Mouse (Mus musculus) midbrain, embryonic 13.5 days (tissue): ENCODE data around the gene Scgb1c1. TPM values are rescaled to one million over a fixed set of nuclear protein-coding genes. Genes with fewer than 3 reads are reported as not detected.

ENCODE experiments used
- ATAC-seq: fragments of 200-750 bp; cut with Nextera tagmentation; 2 replicates; pipeline ENCODE4 v1.8.0; 2017; ENCODE audit warnings: mild to moderate bottlenecking, moderate TSS enrichment, moderate library complexity
- H3K27ac ChIP-seq: fragments of 300-500 bp; sonication (generic); 2 replicates; pipeline ENCODE4 v1.5.1; 2015; ENCODE audit warnings: inconsistent platforms, mild to moderate bottlenecking, moderate library complexity
- H3K27me3 ChIP-seq: fragments of 300-500 bp; sonication (generic); 2 replicates; pipeline ENCODE4 v1.6.1; 2015; ENCODE audit warnings: mild to moderate bottlenecking, inconsistent platforms
- H3K36me3 ChIP-seq: fragments of 300-500 bp; sonication (generic); 2 replicates; pipeline ENCODE4 v1.6.1; 2015; ENCODE audit warnings: mild to moderate bottlenecking, inconsistent platforms
- H3K4me1 ChIP-seq: fragments of 300-500 bp; sonication (generic); replicated peaks from 2 replicates; pipeline ENCODE4 v1.6.1; 2015; ENCODE audit warnings: inconsistent platforms
- H3K4me2 ChIP-seq: fragments of 300-500 bp; sonication (generic); replicated peaks from 2 replicates; pipeline ENCODE4 v1.6.1; 2015; ENCODE audit warnings: moderate library complexity, mild to moderate bottlenecking, inconsistent platforms
- H3K4me3 ChIP-seq: fragments of 300-500 bp; sonication (generic); replicated peaks from 2 replicates; pipeline ENCODE4 v1.5.1; 2015; ENCODE audit warnings: mild to moderate bottlenecking, inconsistent platforms
- H3K9ac ChIP-seq: fragments of 300-500 bp; sonication (generic); replicated peaks from 2 replicates; pipeline ENCODE4 v1.6.1; 2015; ENCODE audit warnings: mild to moderate bottlenecking, inconsistent platforms
- H3K9me3 ChIP-seq: fragments of 300-500 bp; sonication (generic); 2 replicates; pipeline ENCODE4 v1.6.1; 2016; ENCODE audit warnings: mild to moderate bottlenecking, inconsistent platforms
- WGBS: fragments of 180-500 bp; shearing (Covaris S2); methylation state at CpG from one replicate; pipeline ENCODE4 v1.1.7; 2015; 5-methylcytosine and 5-hydroxymethylcytosine counted together
- polyA plus RNA-seq: library from polyadenylated mRNA; unstranded; fragments of >200 nt; fragmentation: Nextera tagmentation; extraction: Ambion mirVana; gene quantifications from 2 replicates; pipeline ENCODE4 v1.2.1, GENCODE M21; 2015

Gene Scgb1c1
- not detected in 2 replicates for polyA plus RNA-seq

GRCm38 (mm10) chr7:140844905-140845665 is at the start of gene Scgb1c1:
Gene Scgb1c1 (plus strand): TSS chr7:140845547.
- Histone ChIP-seq H3K27me3 (peaks cover 37% of the 10 kb centered on the region), H3K4me1 (no peaks in the 10 kb centered on the region), H3K27ac (no peak within 1 kb of the TSS), H3K4me2 (no peak within 1 kb of the TSS), H3K4me3 (no peak within 1 kb of the TSS), H3K36me3 (no peaks in the 10 kb centered on the region), H3K9me3 (no peaks in the 10 kb centered on the region), H3K9ac (0 out of 2 replicates have a peak within 1 kb of the TSS, but pooled peaks have one; percentile 3)
- 34% methylated on average over 14 of the region's 14 CpGs for WGBS
- ATAC-seq = peak; percentile 92

GRCm38 (mm10) chr7:140797619-140798018 is 47.7 kb upstream of the Scgb1c1 start:
- Histone ChIP-seq H3K9me3 (no peaks in the 10 kb centered on the region), H3K9ac (no peak overlapping the region), H3K4me3 (no peak overlapping the region), H3K27me3 (no peaks in the 10 kb centered on the region), H3K4me2 (no peak overlapping the region), H3K27ac (no peak overlapping the region), H3K4me1 (no peaks in the 10 kb centered on the region), H3K36me3 (no peaks in the 10 kb centered on the region)
- WGBS = 93% methylated on average over 3 of the region's 3 CpGs
- ATAC-seq = no peak

GRCm38 (mm10) chr7:140798212-140798611 is 47.1 kb upstream of the Scgb1c1 start:
- ATAC-seq = no peak
- no peaks in the 10 kb centered on the region for H3K9me3 ChIP-seq
- no peak overlapping the region for H3K9ac ChIP-seq
- H3K4me3 ChIP-seq = no peak overlapping the region
- H3K27ac ChIP-seq = no peak overlapping the region
- no peak overlapping the region for H3K4me2 ChIP-seq
- no peaks in the 10 kb centered on the region for H3K36me3 ChIP-seq
- H3K27me3 ChIP-seq = no peaks in the 10 kb centered on the region
- no peaks in the 10 kb centered on the region for H3K4me1 ChIP-seq
- WGBS = 67% methylated on average over 2 of the region's 2 CpGs

- ATAC-seq = no peak
- Histone ChIP-seq H3K27me3 (no peaks in the 10 kb centered on the region), H3K4me1 (no peaks in the 10 kb centered on the region), H3K27ac (no peak overlapping the region), H3K36me3 (peaks cover 8% of the 10 kb centered on the region; the same call in 1 of the 2 replicates), H3K4me3 (no peak overlapping the region), H3K9me3 (no peaks in the 10 kb centered on the region), H3K4me2 (no peak overlapping the region), H3K9ac (no peak overlapping the region)
- WGBS = 76% methylated on average over 6 of the region's 6 CpGs
These were observed 42.7 kb upstream of the Scgb1c1 start for GRCm38 (mm10) chr7:140802629-140803028.

- peaks cover 12% of the 10 kb centered on the region for H3K36me3 ChIP-seq
- no peak for ATAC-seq
- no peak overlapping the region for H3K4me3 ChIP-seq
- no peaks in the 10 kb centered on the region for H3K4me1 ChIP-seq
- no peak overlapping the region for H3K27ac ChIP-seq
- no peak overlapping the region for H3K4me2 ChIP-seq
- no peaks in the 10 kb centered on the region for H3K27me3 ChIP-seq
- 9% methylated on average over 1 of the region's 1 CpGs for WGBS
- no peaks in the 10 kb centered on the region for H3K9me3 ChIP-seq
- H3K9ac ChIP-seq = no peak overlapping the region
These were observed 39.6 kb upstream of the Scgb1c1 start for GRCm38 (mm10) chr7:140805704-140806103.

- ATAC-seq = no peak
- Histone ChIP-seq H3K9ac (no peak overlapping the region), H3K4me1 (no peaks in the 10 kb centered on the region), H3K27me3 (no peaks in the 10 kb centered on the region), H3K36me3 (peaks cover 38% of the 10 kb centered on the region), H3K9me3 (no peaks in the 10 kb centered on the region), H3K4me3 (no peak overlapping the region), H3K27ac (no peak overlapping the region), H3K4me2 (no peak overlapping the region)
- 93% methylated on average over 6 of the region's 6 CpGs for WGBS
These were observed 34.9 kb upstream of the Scgb1c1 start for GRCm38 (mm10) chr7:140810496-140810895.

- 77% methylated on average over 13 of the region's 13 CpGs for WGBS
- Histone ChIP-seq H3K9me3 (no peaks in the 10 kb centered on the region), H3K4me1 (no peaks in the 10 kb centered on the region), H3K4me2 (no peak overlapping the region), H3K4me3 (no peak overlapping the region), H3K9ac (no peak overlapping the region), H3K27me3 (no peaks in the 10 kb centered on the region), H3K27ac (no peak overlapping the region), H3K36me3 (peaks cover 36% of the 10 kb centered on the region)
- no peak for ATAC-seq
These were observed 33.6 kb upstream of the Scgb1c1 start for GRCm38 (mm10) chr7:140811714-140812113.

GRCm38 (mm10) chr7:140812850-140813249 is 32.5 kb upstream of the Scgb1c1 start:
- Histone ChIP-seq H3K9me3 (no peaks in the 10 kb centered on the region), H3K9ac (no peak overlapping the region), H3K4me3 (no peak overlapping the region), H3K4me2 (no peak overlapping the region), H3K4me1 (0 out of 2 replicates have a peak, but pooled peaks cover 3% of the 10 kb centered on the region), H3K27me3 (no peaks in the 10 kb centered on the region), H3K36me3 (peaks cover 35% of the 10 kb centered on the region), H3K27ac (no peak overlapping the region)
- WGBS = 93% methylated on average over 12 of the region's 12 CpGs
- no peak for ATAC-seq

- peaks cover 20% of the 10 kb centered on the region; the same call in 1 of the 2 replicates for H3K4me1 ChIP-seq
- no peaks in the 10 kb centered on the region for H3K27me3 ChIP-seq
- H3K36me3 ChIP-seq = 0 out of 2 replicates have a peak, but pooled peaks cover 9% of the 10 kb centered on the region
- H3K9me3 ChIP-seq = no peaks in the 10 kb centered on the region
- no peak for ATAC-seq
- H3K4me3 ChIP-seq = no peak overlapping the region
- peak overlapping the region; percentile 37 for H3K4me2 ChIP-seq
- H3K9ac ChIP-seq = no peak overlapping the region
- no peak overlapping the region for H3K27ac ChIP-seq
- WGBS = 66% methylated on average over 4 of the region's 4 CpGs
These were observed 25.2 kb upstream of the Scgb1c1 start for GRCm38 (mm10) chr7:140820173-140820572.

GRCm38 (mm10) chr7:140821305-140821652 is 24.1 kb upstream of the Scgb1c1 start:
- Histone ChIP-seq H3K4me1 (peaks cover 20% of the 10 kb centered on the region; the same call in 1 of the 2 replicates), H3K4me2 (peak overlapping the region; percentile 70), H3K9ac (peak overlapping the region; percentile 82), H3K27me3 (no peaks in the 10 kb centered on the region), H3K27ac (peak overlapping the region; percentile 90), H3K4me3 (peak overlapping the region; percentile 66), H3K9me3 (no peaks in the 10 kb centered on the region), H3K36me3 (0 out of 2 replicates have a peak, but pooled peaks cover 9% of the 10 kb centered on the region)
- WGBS = 46% methylated on average over 5 of the region's 5 CpGs
- ATAC-seq = peak; percentile 71

GRCm38 (mm10) chr7:140821653-140822329 is 23.6 kb upstream of the Scgb1c1 start, which contains the start of gene Zfp941:
Gene Zfp941 (minus strand): TSS chr7:140822178.
- WGBS = 1% methylated on average over 21 of the region's 21 CpGs
- Histone ChIP-seq H3K4me1 (peaks cover 19% of the 10 kb centered on the region; the same call in 1 of the 2 replicates), H3K27me3 (no peaks in the 10 kb centered on the region), H3K36me3 (0 out of 2 replicates have a peak, but pooled peaks cover 9% of the 10 kb centered on the region), H3K4me3 (peak within 1 kb of the TSS; percentile 66), H3K9ac (peak within 1 kb of the TSS; percentile 82), H3K4me2 (peak within 1 kb of the TSS; percentile 70), H3K9me3 (no peaks in the 10 kb centered on the region), H3K27ac (peak within 1 kb of the TSS; percentile 90)
- ATAC-seq = peak; percentile 94

- Histone ChIP-seq H3K4me3 (no peak overlapping the region), H3K27me3 (no peaks in the 10 kb centered on the region), H3K9me3 (no peaks in the 10 kb centered on the region), H3K9ac (no peak overlapping the region), H3K4me2 (no peak overlapping the region), H3K27ac (no peak overlapping the region), H3K4me1 (peaks cover 16% of the 10 kb centered on the region; the same call in 1 of the 2 replicates), H3K36me3 (0 out of 2 replicates have a peak, but pooled peaks cover 5% of the 10 kb centered on the region)
- ATAC-seq = no peak
- 91% methylated on average over 4 of the region's 4 CpGs for WGBS
These were observed 22.6 kb upstream of the Scgb1c1 start for GRCm38 (mm10) chr7:140822731-140823130.
